Mouse (Mus musculus) forelimb bud, embryonic 11.5 days (tissue): Measurements from ENCODE around the gene Swi5.

Experiments
- DNase-seq: peaks from one replicate; pipeline ENCODE4 v3.0.0-alpha.2; 2012; ENCODE audit warnings: low read depth, low spot score

Swi5 gene

DNA sequence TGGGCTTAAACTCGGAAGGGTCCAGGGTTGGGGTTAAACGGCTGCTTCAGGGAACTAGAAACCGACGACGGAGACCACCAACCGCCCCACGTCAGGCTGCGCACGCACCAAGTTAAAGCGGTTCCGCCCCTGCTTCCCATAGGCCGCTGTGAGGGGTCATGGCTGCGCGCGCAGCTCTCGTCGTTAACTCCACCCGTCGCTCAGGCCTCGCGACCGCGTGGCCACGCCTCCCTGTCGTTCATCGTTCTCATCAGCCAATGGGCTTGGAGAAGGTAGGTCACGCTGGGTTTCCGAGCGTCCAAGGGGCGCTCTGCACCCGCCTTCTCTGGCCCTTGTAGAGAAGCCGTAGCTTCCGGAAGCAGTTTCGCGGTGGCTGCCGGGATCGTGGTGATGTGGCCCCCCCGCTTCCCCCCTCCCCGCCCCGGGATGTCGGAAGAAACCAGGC is at the start of gene Swi5:
Gene Swi5, minus strand, starts transcription at position 153 of the 445 bp plus-strand sequence.
- peak; percentile 100 for DNase-seq

DNA sequence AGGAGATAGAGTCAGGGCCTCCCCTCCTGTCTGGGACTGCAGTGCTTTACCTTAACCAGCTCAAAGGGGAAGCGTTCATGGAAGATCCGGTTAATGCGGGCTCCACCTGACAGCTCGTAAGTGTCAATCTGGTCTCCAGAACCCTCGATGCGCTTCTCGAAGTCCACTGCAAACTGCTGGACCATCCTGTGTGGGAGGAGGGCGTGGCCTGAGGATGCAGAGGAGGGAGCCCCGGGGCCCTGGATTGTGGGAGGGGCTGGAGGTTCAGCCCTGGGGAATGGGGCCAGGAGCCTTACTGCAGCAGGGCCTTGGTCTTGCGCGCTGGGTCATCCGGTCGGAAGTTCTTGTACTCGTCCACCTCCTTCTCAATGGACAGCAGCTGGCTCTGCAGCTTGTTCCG is 48.0 kb upstream of the Swi5 start:
- DNase-seq, result no peak

DNA sequence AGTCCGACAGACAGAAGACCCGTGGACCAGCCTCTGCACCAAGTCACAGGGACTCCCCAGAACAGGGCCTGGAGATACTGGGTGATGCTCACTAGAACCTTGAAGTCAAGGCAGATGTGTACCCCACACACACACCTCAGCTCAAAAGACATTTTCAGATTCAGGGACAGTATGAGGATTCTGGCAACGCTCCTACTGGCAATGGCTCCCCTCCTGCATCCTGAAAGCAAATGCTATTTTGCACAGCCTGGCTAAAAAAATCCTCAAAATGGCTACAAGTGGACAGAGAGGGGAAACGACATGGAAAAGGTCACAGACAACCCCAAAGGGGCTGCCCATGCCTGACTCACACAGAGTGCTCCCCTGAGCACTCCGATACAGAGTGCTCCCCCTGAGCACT is 44.3 kb upstream of the Swi5 start:
- DNase-seq, result no peak

DNA sequence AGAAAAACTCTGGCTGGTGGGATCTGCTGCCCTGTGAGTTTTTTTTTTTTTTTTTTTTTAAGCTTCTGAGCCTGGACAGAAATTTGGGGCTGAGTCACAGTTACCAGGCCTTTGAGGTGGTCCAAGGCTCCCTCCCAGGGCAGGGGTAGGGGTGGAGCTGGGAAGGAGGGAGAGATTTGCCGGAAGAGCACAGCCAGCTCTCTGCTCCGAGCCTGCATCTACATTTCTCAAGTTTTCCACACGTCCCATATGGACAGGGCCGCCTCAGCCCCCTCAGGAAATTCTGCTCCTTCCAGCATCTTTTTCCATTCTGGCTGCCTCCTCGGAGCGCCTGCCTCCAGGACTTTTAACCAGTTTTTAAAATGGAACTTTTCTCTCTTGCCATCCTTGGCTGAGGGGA is 41.7 kb upstream of the Swi5 start:
- DNase-seq, result no peak

DNA sequence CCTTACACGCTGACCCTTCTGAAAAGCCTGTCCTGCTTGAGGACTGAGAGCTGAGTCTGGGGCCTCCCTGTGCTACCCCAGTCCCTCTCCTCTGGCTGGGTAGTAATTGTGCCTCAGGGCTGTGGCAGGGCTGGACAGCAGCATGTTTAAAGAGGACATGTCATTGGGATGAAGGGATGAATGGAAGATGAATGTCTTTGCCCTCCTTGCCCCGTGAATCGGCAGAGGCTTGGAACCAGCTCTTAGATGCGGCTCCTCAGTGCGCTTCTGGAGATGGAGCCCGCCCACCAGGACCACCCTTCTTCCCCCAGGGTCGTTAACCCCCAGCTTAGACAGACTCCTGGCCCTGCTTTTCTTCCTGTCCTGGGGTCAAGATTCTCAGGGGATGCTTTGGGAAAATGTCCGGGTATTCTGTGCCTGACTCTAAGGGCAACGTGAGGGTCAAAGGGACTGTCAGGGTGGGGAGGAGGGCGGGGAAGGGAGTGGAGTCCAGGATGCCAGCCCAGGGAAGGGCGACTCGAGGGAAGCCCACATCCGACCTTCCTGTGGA is 41.1 kb upstream of the Swi5 start:
- no peak for DNase-seq

DNA sequence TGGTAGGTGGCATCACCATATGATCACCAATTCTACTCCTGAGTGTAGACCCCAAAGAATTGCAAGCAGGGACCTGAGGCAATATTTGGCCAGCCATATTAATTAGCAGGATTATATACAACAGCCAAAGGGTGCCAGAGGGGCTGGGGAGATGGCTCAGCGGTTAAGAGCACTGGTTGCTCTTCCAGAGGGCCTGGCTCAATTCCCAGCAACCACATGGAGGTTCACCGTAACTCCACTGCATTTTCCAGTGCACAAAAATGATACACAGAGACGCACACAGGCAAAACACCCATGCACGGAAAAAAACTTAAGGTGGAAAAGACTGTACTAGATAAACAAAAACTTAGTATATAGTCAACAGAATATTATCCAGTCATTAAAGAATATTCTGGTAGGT is 39.3 kb upstream of the Swi5 start:
- no peak for DNase-seq

DNA sequence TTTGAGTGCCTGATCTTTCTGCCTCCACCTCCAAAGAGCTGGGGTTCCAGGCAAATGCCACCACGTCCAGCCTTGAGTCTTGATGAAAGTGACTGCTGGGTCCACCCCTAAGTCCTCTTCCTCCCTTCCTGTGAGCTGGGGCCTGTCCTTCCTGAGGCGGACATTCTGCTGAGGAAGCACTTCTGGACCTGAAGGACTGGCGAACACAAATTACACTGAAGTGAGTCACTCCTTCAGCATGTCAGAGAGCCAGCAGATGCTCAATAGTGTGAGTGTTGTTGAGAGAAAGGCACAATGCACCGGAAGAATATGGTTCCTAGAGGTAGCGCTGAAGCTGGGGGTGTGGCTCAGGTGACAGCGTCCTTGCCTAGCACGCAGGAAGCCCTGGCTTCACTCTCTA is 37.5 kb upstream of the Swi5 start:
- DNase-seq, result no peak

DNA sequence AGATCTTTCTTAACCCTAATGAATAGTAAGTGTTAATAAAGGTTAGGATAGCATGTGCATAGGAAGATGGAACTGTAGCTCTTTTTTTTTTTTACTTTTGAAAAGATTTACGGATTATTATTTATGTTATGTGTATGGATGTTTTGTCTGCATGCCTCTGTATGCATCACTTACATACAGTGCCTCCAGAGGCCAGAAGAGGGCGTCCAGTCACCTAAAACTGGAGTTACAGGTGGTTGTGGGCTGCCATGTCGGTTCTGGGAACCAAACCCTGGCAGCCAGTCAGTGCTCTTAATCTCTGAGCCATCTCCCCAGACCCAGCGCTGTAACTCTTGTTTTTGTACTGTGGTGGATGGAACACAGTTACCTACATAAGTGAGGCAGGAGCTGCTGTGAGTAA is 36.4 kb upstream of the Swi5 start:
- no peak for DNase-seq

DNA sequence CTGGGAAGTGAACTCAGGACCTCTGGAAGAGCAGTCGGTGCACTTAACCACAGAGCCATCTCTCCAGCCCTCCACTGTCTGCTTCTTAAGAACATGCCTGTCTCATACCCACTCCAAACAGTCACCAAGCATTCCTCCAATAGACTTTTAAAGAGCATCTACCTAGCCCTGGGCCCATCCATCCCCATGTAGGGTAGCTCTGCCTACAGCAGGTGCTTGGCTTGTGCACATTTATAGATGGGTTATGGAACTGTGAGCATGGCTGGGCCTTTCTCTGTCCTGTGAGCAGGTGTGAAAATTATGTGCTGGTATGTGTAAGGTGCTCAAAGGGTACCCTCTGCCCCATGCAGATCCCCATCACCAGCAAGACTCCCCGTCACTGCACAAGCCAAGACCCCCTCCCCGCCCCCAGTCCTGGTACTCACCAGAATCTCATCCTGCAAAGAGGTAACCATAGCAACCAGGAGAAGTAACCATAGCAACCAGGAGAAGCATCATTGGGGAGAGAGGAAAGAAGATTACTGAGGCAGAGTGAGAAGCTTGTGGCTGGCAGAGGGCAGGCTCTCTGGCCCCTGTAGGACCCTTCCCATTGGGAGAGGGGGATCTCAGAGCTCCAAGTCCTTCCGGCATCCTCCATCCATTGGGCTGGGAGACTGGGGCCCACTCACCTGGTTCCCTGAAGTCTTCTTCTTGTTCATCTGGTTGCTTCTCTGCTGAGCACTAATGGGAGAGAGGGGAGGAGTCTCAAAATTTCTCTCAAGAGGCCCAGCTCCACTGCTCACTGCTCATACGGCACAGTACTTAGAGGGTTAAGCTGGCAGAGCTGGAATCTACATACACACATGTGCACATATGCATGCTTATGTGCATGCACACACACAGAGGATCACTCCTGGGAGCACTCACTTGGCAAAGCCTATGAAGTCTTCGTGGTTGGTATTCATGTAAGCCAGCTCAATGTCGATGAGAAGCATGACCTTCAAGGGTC is 35.2 kb upstream of the Swi5 start:
- no peak for DNase-seq

DNA sequence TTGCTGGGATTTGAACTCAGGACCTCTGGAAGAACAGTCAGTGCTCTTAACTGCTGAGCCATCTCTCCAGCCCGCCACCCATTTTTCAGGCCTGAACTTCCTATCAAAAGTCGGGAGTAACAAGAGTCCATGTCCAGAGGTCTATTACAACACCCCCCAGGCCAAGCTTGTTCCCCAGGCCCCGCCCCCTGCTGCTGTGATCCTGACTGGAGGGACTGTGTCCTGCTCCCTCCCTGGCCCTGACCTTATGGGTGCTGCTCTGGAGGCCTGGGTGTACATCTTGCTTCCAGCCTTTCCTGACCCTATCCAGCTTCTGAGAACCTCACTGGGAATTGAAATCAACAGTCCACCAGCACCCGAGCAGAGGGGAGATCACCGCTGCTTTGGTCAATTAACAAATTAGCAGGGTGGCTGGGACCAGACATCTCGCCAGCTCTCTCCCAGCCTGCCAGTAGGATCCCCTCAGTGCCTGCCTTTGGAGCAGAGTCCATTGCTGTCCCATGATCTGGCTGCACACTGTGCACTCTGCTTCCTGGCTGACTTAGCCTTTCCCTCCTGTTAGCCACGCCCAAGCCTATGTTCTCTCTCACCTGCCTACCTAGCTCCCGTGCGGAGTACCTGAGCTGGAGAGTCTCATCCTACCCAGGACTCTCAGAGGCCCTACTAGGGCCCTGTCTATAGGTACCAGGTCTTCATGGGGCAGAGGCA is 33.9 kb upstream of the Swi5 start:
- DNase-seq, result no peak

DNA sequence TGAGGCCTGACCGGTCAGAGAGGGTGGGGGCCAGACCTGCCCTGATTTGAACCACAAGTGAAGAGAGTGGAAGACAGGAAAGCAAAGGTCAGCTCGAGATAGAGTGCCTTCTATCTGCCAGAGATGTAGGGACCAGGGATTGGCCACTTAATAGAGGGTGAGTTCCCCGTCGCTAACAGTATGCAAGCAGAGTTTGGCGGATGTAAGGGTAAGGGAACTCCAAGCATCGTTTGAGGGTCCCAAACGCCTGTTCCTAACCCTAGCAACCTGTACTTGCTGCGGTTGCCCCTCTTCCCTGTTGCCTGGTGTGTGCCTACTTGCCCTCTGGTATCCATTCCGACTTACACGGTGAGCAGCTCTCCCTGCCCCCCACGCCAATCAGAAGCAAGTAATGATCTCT is 32.8 kb upstream of the Swi5 start:
- DNase-seq, result no peak

DNA sequence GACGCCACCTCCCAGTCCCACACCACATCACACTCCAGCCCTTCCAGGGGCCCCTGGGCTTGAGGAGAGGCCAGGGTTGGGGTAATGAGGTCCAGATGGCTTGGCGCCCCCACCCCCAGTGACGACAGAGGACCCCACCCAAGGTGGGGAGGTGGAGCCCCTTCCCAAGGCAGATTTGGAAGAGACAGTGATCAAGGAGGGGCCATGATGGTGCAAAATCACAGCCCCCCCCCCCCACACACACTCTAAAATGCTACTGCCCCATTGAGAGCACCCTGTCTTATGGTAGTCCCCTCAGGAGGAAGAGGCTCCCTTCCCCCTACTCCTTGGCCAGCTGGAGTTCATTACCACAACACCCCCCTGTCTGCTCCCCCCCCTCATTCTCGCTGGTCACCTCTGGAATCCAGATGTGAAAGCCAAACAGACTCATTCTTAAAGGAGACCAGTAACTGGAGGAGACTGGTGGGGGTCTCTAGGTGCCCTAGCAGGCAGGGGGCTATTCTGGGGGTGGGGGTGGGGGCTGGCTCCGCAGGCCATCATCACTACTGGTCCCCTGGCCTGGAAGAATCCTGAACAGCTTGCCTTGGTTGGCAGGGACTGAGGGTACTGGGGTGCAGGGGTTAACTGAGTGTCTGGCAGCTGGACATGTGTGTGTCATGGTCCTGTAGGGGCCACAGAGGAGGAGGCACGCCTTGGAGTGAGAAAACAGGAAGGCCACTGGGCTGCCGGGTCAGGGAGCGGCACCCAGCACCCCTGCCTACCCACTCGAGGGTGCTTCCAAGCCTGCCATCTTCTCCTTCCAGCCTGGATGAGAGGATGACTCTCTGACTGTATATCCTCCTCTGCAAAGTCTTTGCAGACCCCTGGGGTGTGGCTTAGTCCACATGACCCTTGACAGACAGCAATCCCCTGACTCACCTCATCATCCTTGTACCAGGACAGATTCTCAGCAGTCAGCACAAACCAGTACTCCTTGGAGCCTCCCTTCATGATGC is 32.0 kb upstream of the Swi5 start:
- peak; percentile 93 for DNase-seq

DNA sequence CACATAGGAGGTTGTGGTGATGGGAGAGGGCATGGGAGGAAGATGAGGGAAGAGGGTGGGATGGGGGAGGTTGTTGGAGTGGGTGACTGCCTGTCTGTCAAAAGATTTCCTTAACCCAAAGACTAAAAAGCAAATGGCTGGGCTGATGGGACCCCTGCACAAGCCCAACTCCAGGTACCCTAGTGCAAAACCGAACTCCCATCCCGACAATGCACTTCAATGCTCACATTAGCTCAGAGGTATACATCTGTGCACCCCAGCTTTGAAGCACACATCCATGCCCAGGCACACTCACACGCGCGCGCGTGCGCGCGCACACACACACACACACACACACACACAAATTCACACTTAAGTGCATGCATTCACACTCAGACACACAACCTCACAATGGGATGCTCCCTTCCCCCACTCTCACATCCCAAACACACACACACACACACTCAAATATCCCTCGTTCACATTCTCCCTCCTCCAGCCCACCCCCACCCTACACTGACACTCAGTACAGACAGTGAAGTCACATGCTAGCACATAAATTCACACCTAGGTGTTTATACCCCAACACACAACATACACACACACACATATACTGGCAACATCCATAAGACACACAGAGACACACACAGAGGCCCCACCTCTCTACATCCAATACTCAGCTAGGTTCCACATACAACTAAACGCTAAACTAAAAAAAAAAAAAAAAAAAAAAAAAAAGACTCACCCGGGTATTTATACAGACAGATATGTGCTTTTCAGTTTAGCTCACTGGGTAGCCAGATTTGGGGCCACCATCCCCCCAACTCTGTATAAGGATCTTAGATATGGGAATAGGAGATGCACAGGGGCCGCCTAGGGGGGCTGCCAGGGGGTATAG is 31.1 kb upstream of the Swi5 start:
- peak; percentile 62 for DNase-seq

DNA sequence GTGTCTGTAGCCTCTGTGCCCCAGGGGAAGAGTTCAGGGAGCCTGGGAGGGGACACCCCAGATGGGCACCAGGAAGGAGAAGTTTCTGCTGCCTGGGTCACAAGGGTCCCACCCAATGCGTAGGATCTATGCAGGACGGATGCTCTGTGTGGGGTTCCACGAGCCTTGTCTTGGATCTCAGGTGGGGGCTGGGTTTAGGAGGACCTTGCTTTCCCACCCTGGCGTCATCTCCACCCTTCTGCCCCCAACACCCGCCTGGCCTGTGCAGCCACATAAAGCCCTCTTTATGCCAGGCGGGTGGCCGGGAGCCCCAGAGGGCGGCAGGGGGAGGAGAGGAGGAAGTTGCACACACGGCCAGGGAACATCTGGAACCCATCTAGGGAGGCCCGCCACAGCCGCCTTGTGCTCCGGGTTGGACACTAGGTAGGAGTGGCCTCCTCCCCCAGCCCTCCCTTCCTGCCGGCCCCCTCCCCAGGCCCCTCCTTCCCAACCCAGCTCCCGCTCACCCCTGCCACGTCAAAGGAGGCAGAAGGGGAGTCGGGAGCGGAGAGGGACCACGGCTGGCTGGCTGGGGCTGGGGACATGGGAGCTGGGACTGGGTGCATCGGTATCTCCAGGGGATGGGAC is 30.0 kb upstream of the Swi5 start:
- DNase-seq, result peak; percentile 96

DNA sequence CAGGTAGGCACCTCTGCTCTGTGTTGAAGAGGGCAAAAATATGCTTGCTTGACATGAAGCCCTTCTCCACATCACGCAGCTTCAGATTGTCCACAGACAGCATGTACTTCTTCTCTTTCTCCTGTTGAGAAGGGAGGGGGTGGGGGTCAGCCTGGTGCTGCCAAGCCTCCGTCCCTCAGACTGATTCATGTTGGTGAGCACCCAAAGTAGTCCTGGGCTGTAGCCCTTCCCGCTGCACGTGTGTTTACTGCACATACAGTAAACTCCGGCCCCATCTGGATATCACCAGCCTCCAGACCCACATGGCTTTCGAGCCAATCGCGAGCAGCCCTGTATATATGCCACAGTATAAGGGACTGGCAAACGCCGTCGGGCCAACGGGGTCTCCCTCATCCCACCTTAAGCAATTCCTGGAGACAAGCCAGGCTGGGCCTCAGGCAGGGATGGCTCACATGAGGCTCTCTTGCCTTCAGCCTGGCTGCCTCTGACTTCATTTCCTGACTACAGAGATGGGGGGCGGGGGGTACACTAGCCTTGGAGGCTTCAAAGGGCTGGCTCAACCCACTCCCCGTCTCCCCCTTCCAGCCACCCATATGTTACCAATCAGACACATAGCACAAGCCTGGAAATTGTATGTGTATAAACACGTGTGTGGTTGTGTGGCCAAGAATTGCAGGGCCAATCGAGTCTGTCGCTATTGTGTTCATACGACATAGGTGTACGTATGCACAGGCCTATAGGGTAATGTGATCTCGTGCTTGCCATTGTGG is 29.2 kb upstream of the Swi5 start:
- DNase-seq, result peak; percentile 91

DNA sequence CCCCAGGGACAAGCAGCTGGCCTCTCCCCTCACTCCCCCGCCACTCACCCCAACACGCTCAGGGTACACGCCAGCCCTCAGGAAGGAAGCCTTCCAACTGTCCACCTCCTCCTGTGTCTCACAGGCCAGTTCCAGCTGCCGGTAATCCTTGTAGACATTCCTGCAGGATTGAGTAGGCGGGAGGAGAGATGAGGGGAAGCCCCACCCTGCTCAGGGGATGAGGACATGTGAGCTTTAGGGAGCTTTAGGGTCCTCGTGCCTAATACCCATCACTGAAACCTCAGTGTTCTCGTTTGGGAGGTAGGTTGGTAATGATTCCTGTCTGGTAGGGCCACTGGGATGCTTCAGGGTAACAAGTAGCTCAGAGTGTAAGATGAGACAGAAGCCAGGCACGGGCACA is 27.9 kb upstream of the Swi5 start:
- no peak for DNase-seq

DNA sequence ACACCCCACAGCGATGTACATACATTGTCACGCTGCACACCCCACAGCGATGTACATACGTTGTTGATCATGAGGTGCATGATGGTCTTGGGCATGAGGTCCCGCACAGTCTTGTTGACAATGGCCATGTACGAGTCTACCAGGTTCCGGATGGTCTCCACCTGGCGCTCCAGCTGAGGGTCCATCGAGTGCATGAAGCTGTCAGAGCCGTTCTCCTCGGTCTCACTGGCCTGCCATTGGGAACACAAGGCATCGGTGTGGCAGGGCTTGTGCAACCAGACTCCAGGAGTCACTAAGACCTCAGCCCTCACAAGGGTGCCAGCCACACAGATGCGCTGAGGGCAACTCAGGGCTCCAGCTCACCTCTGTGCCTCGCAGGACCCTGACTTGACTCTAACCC is 27.0 kb upstream of the Swi5 start:
- DNase-seq, result no peak

DNA sequence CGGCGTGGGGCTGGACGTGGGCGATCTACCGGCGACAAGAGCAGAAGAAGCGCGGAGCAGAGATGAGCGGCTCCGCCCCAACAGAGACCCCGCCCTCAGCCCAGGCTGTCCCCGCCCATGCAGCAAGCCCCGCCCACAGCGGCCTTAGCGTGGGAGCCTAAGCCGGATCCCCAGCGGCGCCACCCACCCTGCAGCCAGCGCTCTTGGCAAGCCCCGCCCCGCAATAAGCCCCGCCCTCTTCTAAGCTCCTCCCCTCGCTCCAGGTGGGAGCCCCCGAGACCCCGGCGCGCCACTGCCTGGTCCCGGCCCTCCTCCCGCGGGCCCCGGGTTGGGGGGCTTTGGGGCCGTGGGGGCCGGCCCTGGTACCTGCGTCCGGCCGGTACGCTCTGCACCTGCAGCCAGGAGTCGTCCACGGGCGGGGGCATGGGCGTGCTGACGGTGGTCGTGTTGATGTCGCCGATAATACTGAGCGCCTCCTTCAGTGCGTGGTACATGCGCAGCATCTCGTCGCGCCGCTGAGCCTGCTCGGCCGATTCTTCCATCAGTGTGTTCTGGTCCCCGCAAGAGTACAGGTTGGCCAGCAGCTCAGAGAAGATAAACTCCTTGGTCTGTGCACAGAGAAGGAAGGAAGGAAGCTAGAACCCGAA is 24.6 kb upstream of the Swi5 start:
- DNase-seq, result peak; percentile 88
